In genomic region chr16:23112861-23113435, GRCm38 (mm10) we compare ENCODE assay signal across 32 mouse cellular contexts. TPM values are rescaled to one million over a fixed set of nuclear protein-coding genes. Genes with fewer than 3 reads are reported as not detected.
DNase-seq lines count a peak whose midpoint lies in the region; ATAC-seq lines count a peak whose summit lies in the region.
"Had no signal": no experiment of that assay in that cellular context is flagged by ENCODE, and none has a peak within 500 bp of the region (broad histone marks: within the 10 kb centered on the region; RNA-seq: fewer than 3 reads in every experiment).

No protein-coding gene starts in this region.

- no peak overlapping the region for H3K4me3 ChIP-seq in kidney, embryonic 15.5 days (replicated peaks)
- H3K4me3 ChIP-seq in neural tube, embryonic 15.5 days (replicated peaks) = no peak overlapping the region
- H3K4me3 ChIP-seq: forebrain, embryonic 10.5 days; hindbrain, embryonic 13.5 days; limb, embryonic 13.5 days; liver, embryonic 13.5 days; lung, embryonic 15.5 days; neural tube, embryonic 12.5 days had no signal

- H3K9ac ChIP-seq in kidney, embryonic 15.5 days = no peak overlapping the region
- H3K9ac ChIP-seq in neural tube, embryonic 15.5 days (replicated peaks) = no peak overlapping the region
- H3K9ac ChIP-seq: forebrain, postnatal 0 days; hindbrain, embryonic 13.5 days; limb, embryonic 13.5 days; liver, embryonic 13.5 days; lung, embryonic 15.5 days; neural tube, embryonic 12.5 days had no signal

- 58% methylated on average over 9 of the region's 9 CpGs for WGBS in kidney, embryonic 15.5 days
- 50% methylated on average over 9 of the region's 9 CpGs for WGBS in neural tube, embryonic 15.5 days

- H3K27ac ChIP-seq in kidney, embryonic 15.5 days = no peak overlapping the region
- 0 out of 2 replicates have a peak overlapping the region, but pooled peaks have one; percentile 23 for H3K27ac ChIP-seq in neural tube, embryonic 15.5 days (replicated peaks)
- H3K27ac ChIP-seq: forebrain, embryonic 10.5 days; hindbrain, embryonic 13.5 days; limb, embryonic 13.5 days; liver, embryonic 13.5 days; lung, embryonic 15.5 days; neural tube, embryonic 12.5 days had no signal

- H3K27me3 ChIP-seq in kidney, embryonic 15.5 days = no peaks in the 10 kb centered on the region
- no peaks in the 10 kb centered on the region for H3K27me3 ChIP-seq in neural tube, embryonic 15.5 days (replicated peaks)
- H3K27me3 ChIP-seq: hindbrain, embryonic 13.5 days; limb, embryonic 13.5 days; liver, embryonic 13.5 days; lung, embryonic 15.5 days; neural tube, embryonic 12.5 days; Patski had no signal

- peak overlapping the region; percentile 12; the same call in 1 of the 2 replicates for H3K4me2 ChIP-seq in kidney, embryonic 15.5 days
- H3K4me2 ChIP-seq in neural tube, embryonic 15.5 days = no peak overlapping the region
- H3K4me2 ChIP-seq: hindbrain, embryonic 13.5 days; limb, embryonic 13.5 days; liver, embryonic 13.5 days; lung, embryonic 15.5 days; neural tube, embryonic 12.5 days had no signal

- DNase-seq in kidney, postnatal 25 days = no peak
- no peak for DNase-seq in neural tube, embryonic 10.5 days (ENCODE audit: extremely low spot score, low spot score)
- peak; percentile 56 for DNase-seq in R1 (ENCODE audit: low read depth, low spot score)
- peak; percentile 25 for DNase-seq in naive thymus-derived CD4-positive, alpha-beta T cell, adult 2 months (ENCODE audit: low read depth)
- DNase-seq in gastrocnemius, postnatal 36 days = no peak
- no peak for DNase-seq in adrenal gland, postnatal 10 days
- DNase-seq: adrenal gland, adult 8-10 months; cerebellum, adult 2 months; cerebellum, postnatal 36 days; forebrain, postnatal 0 days; heart, adult 18-20 months; heart, postnatal 36 days; kidney, adult 8-10 months; kidney, postnatal 4 days; liver, embryonic 13.5 days; lung, postnatal 4 days; retina, postnatal 1 day; right cerebral cortex, postnatal 25 days; spleen, adult 18-20 months had no signal

- peaks cover 36% of the 10 kb centered on the region for H3K4me1 ChIP-seq in kidney, embryonic 15.5 days
- H3K4me1 ChIP-seq in neural tube, embryonic 15.5 days = peaks cover 39% of the 10 kb centered on the region

- peaks cover 88% of the 10 kb centered on the region for H3K36me3 ChIP-seq in kidney, embryonic 15.5 days
- H3K36me3 ChIP-seq in neural tube, embryonic 15.5 days = peaks cover 43% of the 10 kb centered on the region

- intact Hi-C loops in gastrocnemius, postnatal 36 days (cut with DNase I) = no loop called here

- no peaks in the 10 kb centered on the region for H3K9me3 ChIP-seq in kidney, embryonic 15.5 days (replicated peaks)
- H3K9me3 ChIP-seq in neural tube, embryonic 15.5 days (replicated peaks) = no peaks in the 10 kb centered on the region
- H3K9me3 ChIP-seq: forebrain, embryonic 10.5 days; hindbrain, embryonic 13.5 days; limb, embryonic 13.5 days; liver, embryonic 13.5 days; lung, embryonic 15.5 days; neural tube, embryonic 12.5 days had no signal

- no peak for ATAC-seq in kidney, embryonic 15.5 days (replicated peaks; ENCODE audit: low FRiP score)
- ATAC-seq in neural tube, embryonic 15.5 days (ENCODE audit: low FRiP score) = no peak
- ATAC-seq: activated CD4-positive, CD25-positive, alpha-beta regulatory T cell, adult 4 months; forebrain, postnatal 0 days; inflammation-experienced regulatory T-cells, adult 6 months; Patski had no signal

RNA-seq across cellular contexts. Expression of gene Eif4a2, which starts 5.7 kb away (rescaled TPM):
- polyA plus RNA-seq in kidney, embryonic 15.5 days (2015; fragmentation: Nextera tagmentation; extraction: Ambion mirVana) = 217 and 225 TPM in 2 replicates
- polyA plus RNA-seq in neural tube, embryonic 15.5 days (2015; fragmentation: Nextera tagmentation; extraction: Ambion mirVana) = 347 and 374 TPM in 2 replicates
- total RNA-seq in gastrocnemius, postnatal 36 days (2021) = 100 to 1,000 TPM; 380 to 417 TPM
- 100 to 1,000 TPM; 295 to 433 TPM for total RNA-seq in adrenal gland, postnatal 10 days (2021)

RNA-seq across cellular contexts. Expression of gene Rfc4, which starts 14.6 kb away (rescaled TPM):
- 125 and 132 TPM in 2 replicates for polyA plus RNA-seq in kidney, embryonic 15.5 days (2015; fragmentation: Nextera tagmentation; extraction: Ambion mirVana)
- 35.3 and 56.6 TPM in 2 replicates for polyA plus RNA-seq in neural tube, embryonic 15.5 days (2015; fragmentation: Nextera tagmentation; extraction: Ambion mirVana)
- 1 to 10 TPM; 5.8 to 7.1 TPM for total RNA-seq in gastrocnemius, postnatal 36 days (2021)
- 10 to 100 TPM; 14.3 to 17.1 TPM for total RNA-seq in adrenal gland, postnatal 10 days (2021)

RNA-seq across cellular contexts. Expression of gene Adipoq, which starts 33.4 kb away (rescaled TPM):
- not detected in 2 replicates for polyA plus RNA-seq in kidney, embryonic 15.5 days (2015; fragmentation: Nextera tagmentation; extraction: Ambion mirVana)
- polyA plus RNA-seq in neural tube, embryonic 15.5 days (2015; fragmentation: Nextera tagmentation; extraction: Ambion mirVana) = 0.24 and 0.42 TPM in 2 replicates
- 10 to 100 TPM in 1 of 2 experiments, 1 to 10 TPM in 1; 5.6 to 13.1 TPM for total RNA-seq in gastrocnemius, postnatal 36 days (2021)
- total RNA-seq in adrenal gland, postnatal 10 days (2021) = 100 to 1,000 TPM; 387 to 442 TPM
- total RNA-seq: left cerebral cortex, postnatal 14 days; megakaryocyte-erythroid progenitor cell, adult 5-6 weeks had no signal
- polyA plus RNA-seq: activated CD4-positive, CD25-positive, alpha-beta regulatory T cell, adult 4 months; forebrain, embryonic 10.5 days; forebrain, postnatal 0 days; hindbrain, embryonic 13.5 days; liver, embryonic 13.5 days; neural tube, embryonic 12.5 days; Patski had no signal

RNA-seq across cellular contexts. Expression of gene Kng1, which starts 55.3 kb away (rescaled TPM):
- polyA plus RNA-seq in kidney, embryonic 15.5 days (2015; fragmentation: Nextera tagmentation; extraction: Ambion mirVana) = 4.8 and 9.2 TPM in 2 replicates
- 0.47 and 0.49 TPM in 2 replicates for polyA plus RNA-seq in neural tube, embryonic 15.5 days (2015; fragmentation: Nextera tagmentation; extraction: Ambion mirVana)
- under 1 TPM in 1 of 2 experiments, not detected in 1; 0.43 TPM for total RNA-seq in gastrocnemius, postnatal 36 days (2021)
- total RNA-seq in adrenal gland, postnatal 10 days (2021) = 100 to 1,000 TPM; 216 to 507 TPM
- total RNA-seq: forebrain, postnatal 0 days; heart, adult 18-20 months; heart, postnatal 36 days; left cerebral cortex, postnatal 14 days; megakaryocyte-erythroid progenitor cell, adult 5-6 weeks had no signal
- polyA plus RNA-seq: cerebellum, adult 2 months; forebrain, embryonic 10.5 days; forebrain, postnatal 0 days; heart, embryonic 14.5 days; hindbrain, embryonic 13.5 days; inflammation-experienced regulatory T-cells, adult 6 months had no signal

Comparison
In these comparisons a context has a peak if more than half of its experiments do, and no peak if none do; other contexts are left out.
1. DNase-seq: peak in R1 (single experiment) and naive thymus-derived CD4-positive, alpha-beta T cell, adult 2 months (single experiment); none in kidney, postnatal 25 days (0 of 2), neural tube, embryonic 10.5 days (single experiment), gastrocnemius, postnatal 36 days (0 of 2) and adrenal gland, postnatal 10 days (single experiment).
2. RNA of gene Adipoq, which starts 33.4 kb away (total RNA-seq): 387 to 442 TPM in adrenal gland, postnatal 10 days; 5.6 to 13.1 TPM in gastrocnemius, postnatal 36 days; every median in the first group is over 10 times any median in the second.